Mouse (Mus musculus) erythroblast, embryonic 14.5 days (primary cell): ENCODE results near the gene Bloc1s3. TPM values are rescaled to one million over a fixed set of nuclear protein-coding genes. Genes with fewer than 3 reads are reported as not detected.

Experiments used
- H3K27me3 ChIP-seq: 2 replicates; pipeline ENCODE4 v1.6.1; 2012; ENCODE audit warnings: inconsistent platforms; ENCODE audit not compliant: control insufficient read depth
- H3K36me3 ChIP-seq: 2 replicates; pipeline ENCODE4 v1.6.1; 2012; ENCODE audit warnings: mild to moderate bottlenecking, inconsistent platforms; ENCODE audit not compliant: control insufficient read depth
- H3K4me1 ChIP-seq: 2 replicates; pipeline ENCODE4 v1.6.1; 2012; ENCODE audit warnings: inconsistent platforms; ENCODE audit not compliant: control insufficient read depth
- H3K4me3 ChIP-seq: replicated peaks from 2 replicates; pipeline ENCODE3; 2012; ENCODE audit warnings: moderate library complexity, mild to moderate bottlenecking, inconsistent platforms
- H3K9me3 ChIP-seq: 2 replicates; pipeline ENCODE4 v1.6.1; 2012; ENCODE audit warnings: low read length, inconsistent platforms, mixed read lengths; ENCODE audit not compliant: control insufficient read depth
- GATA1 ChIP-seq: IDR thresholded peaks from 2 replicates; pipeline ENCODE4 v1.6.1; 2012; ENCODE audit warnings: low read length, inconsistent platforms, mixed read lengths
- TAL1 ChIP-seq: IDR thresholded peaks from 3 replicates; pipeline ENCODE4 v1.6.1; 2012; ENCODE audit warnings: low read length, inconsistent platforms, mixed read lengths
- polyA plus RNA-seq: library from polyadenylated mRNA; stranded (reverse); fragments of >175 nt; gene quantifications from 2 replicates; pipeline ENCODE4 v1.2.3, GENCODE M21; 2012

The Bloc1s3 gene
- 0.46 and 0.49 TPM in 2 replicates for polyA plus RNA-seq

DNA sequence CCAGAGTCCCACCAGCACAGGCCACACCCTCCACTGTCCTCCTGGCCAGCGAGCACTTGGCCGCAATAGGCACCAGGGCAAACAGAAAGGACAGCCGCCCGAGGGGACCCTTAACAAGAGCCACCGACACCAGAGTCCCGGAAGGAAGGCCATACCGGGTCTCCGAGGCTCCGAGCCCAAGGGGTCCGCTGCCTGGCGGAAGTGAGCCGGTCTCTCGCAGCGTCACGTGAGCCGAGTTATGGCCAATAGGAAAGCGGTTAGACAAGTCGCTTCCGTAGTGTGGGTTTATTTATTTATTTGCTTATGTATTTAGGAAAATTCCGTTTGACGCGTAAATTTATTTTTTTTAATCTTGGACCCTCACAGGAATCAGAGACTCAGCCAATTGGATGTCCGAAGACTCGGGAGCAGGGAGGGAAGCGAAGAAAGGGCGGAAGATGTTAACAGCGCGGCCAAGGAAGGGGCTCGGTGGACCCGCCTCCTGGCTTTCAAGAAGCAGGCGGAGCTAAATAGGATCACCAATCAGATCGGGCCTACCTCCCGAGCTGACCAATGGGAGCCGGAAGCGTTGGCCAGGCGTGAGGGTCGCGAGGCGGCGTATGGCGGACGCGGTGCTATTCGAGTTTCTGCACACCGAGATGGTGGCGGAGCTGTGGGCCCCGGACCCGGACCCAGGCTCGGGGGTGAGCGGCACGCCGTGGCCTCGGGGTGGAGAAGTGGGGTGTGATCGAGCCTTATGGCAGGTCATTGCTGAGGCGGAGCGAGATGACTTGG is at the start of gene Bloc1s3, which contains the start of gene Trappc6a:
TSS of gene Bloc1s3 (minus strand) at position 218 of the 774 bp plus-strand sequence.
TSS of gene Trappc6a (plus strand) at position 246 of the 774 bp plus-strand sequence.
- Histone ChIP-seq H3K36me3 (peaks cover 3% of the 10 kb centered on the region), H3K4me3 (peak within 1 kb of the TSS; percentile 78), H3K9me3 (no peaks in the 10 kb centered on the region), H3K27me3 (peaks cover 5% of the 10 kb centered on the region), H3K4me1 (peaks cover 48% of the 10 kb centered on the region)
- TF ChIP-seq TAL1 (no peak), GATA1 (no peak)

DNA sequence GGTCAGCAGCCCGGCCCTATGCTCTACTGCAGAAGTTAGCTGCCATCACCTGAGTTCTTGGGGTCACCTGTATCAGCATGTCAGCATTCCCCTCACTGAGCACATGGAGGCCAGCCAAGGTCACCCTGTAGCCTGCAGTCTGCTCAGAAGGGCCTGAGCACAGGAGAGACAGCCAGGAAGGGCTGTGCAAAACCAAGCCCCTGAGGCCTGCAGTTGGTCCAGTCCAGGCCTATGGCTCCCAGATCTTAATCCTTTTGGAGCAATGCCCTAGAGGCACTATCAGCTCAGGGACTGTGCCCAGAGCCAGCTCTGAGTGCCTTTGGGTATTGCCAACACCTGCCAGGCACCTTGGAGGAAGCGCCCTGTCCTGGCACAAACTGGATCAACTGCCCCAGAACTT is 48.9 kb upstream of the Bloc1s3 start:
- TF ChIP-seq TAL1 (no peak), GATA1 (no peak)
- no peaks in the 10 kb centered on the region for H3K27me3 ChIP-seq
- peaks cover 88% of the 10 kb centered on the region for H3K36me3 ChIP-seq
- no peak overlapping the region for H3K4me3 ChIP-seq
- H3K4me1 ChIP-seq = peaks cover 82% of the 10 kb centered on the region
- H3K9me3 ChIP-seq = no peaks in the 10 kb centered on the region

DNA sequence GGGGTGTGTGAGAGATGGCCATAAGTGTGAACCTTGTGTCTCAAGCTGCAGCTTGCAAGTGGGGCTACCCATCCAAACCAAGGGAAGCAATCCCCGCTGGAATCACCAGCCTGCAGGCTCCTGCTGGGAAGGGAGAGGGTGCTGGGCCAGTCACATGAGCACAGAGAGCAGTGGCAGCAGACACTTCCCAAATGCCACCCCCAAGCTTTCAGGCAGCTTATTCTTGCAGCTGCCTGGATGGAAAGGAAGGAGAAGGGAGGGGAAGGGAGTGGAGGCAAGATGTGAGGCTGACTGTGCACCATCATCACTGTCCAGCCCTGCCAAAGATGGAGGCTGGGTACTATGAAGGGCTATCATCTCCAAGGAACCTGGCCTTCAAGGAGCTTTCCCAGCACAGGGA is 46.0 kb upstream of the Bloc1s3 start:
- Histone ChIP-seq H3K4me1 (peaks cover 70% of the 10 kb centered on the region), H3K9me3 (no peaks in the 10 kb centered on the region), H3K4me3 (no peak overlapping the region), H3K27me3 (no peaks in the 10 kb centered on the region), H3K36me3 (peaks cover 99% of the 10 kb centered on the region)
- no peak for TF ChIP-seq GATA1
- no peak for TF ChIP-seq TAL1

DNA sequence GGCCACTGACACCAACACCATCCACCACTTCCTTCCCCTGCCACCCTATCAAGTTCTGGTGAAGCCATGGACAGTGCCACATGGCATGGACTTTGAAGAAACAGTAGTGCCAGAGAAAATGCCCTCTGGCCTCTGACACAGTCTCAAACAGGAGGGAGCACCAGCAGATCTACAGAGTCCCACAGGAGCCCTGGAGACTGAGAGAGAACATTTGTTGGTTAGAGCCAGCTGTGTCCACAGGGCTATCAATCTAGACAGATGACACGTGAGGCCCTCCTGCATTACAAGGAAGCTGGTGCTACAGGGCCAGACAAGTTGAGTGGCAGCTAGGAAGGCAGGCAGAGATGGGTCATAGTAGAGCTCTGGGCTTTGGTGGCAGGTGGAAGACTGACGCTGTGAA is 44.3 kb upstream of the Bloc1s3 start:
- peaks cover 99% of the 10 kb centered on the region for H3K36me3 ChIP-seq
- TF ChIP-seq GATA1 = no peak
- TF ChIP-seq TAL1 = no peak

DNA sequence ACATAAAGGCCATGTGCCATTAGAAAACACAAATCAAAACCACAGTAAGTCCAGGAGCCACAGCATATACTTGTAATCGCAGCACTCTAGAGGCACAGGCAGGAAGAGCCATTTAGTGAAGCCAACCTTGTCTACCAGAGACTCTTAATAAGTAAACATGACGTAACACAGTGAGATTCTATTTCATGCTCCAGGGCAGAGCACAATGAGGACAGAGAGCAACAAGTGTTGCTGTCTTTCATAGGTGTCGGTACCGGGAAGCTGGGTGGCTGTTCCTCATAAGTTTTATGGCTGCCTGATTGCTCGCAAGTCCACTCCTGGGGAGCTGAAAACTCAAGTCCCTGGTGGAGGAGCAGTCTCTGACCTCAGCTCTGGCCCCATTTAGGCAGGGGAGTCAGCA is 43.5 kb upstream of the Bloc1s3 start:
- H3K4me1 ChIP-seq = peaks cover 62% of the 10 kb centered on the region
- no peaks in the 10 kb centered on the region for H3K9me3 ChIP-seq
- TF ChIP-seq GATA1 (no peak), TAL1 (no peak)
- no peak overlapping the region for H3K4me3 ChIP-seq
- peaks cover 99% of the 10 kb centered on the region for H3K36me3 ChIP-seq
- H3K27me3 ChIP-seq = no peaks in the 10 kb centered on the region

More for the DNA sequence above, 44.3 kb upstream of the Bloc1s3 start:
- no peaks in the 10 kb centered on the region for H3K9me3 ChIP-seq
- no peak overlapping the region for H3K4me3 ChIP-seq
- peaks cover 66% of the 10 kb centered on the region for H3K4me1 ChIP-seq
- H3K27me3 ChIP-seq = no peaks in the 10 kb centered on the region

DNA sequence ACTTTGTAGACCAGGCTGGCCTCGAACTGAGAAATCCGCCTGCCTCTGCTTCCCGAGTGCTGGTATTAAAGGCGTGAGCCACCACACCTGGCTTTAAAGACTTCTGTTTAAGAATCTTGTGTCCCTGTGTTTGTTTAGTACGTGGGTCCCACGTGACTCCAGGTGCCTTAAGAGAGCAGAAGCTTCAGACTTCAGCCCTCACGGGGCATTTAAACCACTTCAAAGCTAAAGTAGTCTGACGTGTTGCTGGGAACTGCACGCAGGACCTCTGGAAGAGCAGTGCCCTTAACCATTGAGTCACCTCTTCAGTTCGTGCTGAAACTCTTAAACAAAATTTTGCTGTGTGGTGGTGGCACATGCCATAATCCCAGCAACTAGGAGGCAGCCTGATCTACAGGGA is 41.2 kb upstream of the Bloc1s3 start:
- TF ChIP-seq GATA1 (no peak), TAL1 (no peak)
- H3K36me3 ChIP-seq = peaks cover 95% of the 10 kb centered on the region

DNA sequence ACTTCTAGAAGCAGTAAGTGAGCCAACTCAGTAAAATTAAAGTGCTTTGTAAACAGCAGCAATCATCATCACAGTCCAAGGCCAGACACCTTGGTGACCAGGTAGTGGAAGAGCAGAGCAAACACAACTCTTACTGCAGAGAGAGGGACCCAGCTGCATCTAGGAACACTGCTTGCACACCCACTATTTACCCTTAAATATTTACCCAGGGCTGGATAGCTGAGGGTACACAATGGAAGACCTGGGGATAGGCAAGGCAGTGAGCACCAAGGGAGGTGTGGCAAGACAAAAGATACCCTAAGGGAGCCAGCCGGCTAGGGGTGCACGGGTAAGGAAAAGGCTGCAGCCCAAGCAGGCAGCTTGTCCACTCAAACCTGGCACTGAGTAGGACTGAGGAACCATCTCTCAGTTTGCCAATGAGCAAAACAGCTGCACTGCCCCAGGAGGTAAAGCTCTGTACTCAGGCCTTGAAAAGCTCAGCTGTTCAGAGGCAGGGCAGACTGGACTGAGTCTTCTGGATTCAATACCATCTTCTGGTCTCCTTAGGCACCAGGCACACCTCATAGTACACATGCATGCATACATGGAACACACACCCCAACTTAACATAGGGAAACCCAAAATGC is 39.3 kb upstream of the Bloc1s3 start:
- Histone ChIP-seq H3K9me3 (no peaks in the 10 kb centered on the region), H3K4me3 (no peak overlapping the region), H3K36me3 (peaks cover 94% of the 10 kb centered on the region), H3K4me1 (peaks cover 58% of the 10 kb centered on the region), H3K27me3 (no peaks in the 10 kb centered on the region)
- no peak for TF ChIP-seq TAL1
- TF ChIP-seq GATA1 = no peak

More for the DNA sequence above, 41.2 kb upstream of the Bloc1s3 start:
- no peaks in the 10 kb centered on the region for H3K27me3 ChIP-seq
- H3K4me1 ChIP-seq = peaks cover 60% of the 10 kb centered on the region
- no peak overlapping the region for H3K4me3 ChIP-seq
- H3K9me3 ChIP-seq = no peaks in the 10 kb centered on the region

DNA sequence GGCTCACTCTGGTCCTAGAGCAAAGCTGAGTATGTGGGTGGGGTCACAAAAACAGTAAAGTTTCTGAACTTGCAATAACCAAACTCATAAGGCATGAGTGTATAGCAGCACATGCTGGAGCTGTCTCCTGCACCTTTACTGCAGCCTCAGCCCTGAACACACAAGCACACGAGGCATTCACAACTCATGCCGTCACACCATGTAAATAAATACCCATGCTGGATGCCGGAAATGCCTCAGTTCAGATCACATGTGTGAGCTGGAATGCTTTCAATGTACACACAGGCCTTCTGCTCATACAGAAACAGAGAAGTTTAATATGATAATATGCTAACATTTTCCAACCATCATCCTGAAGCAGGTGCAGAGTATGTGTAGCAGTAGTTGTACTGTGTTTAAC is 37.8 kb upstream of the Bloc1s3 start:
- H3K4me3 ChIP-seq = no peak overlapping the region
- no peaks in the 10 kb centered on the region for H3K27me3 ChIP-seq
- TF ChIP-seq TAL1 (no peak), GATA1 (no peak)
- peaks cover 61% of the 10 kb centered on the region for H3K4me1 ChIP-seq
- no peaks in the 10 kb centered on the region for H3K9me3 ChIP-seq
- H3K36me3 ChIP-seq = peaks cover 94% of the 10 kb centered on the region

DNA sequence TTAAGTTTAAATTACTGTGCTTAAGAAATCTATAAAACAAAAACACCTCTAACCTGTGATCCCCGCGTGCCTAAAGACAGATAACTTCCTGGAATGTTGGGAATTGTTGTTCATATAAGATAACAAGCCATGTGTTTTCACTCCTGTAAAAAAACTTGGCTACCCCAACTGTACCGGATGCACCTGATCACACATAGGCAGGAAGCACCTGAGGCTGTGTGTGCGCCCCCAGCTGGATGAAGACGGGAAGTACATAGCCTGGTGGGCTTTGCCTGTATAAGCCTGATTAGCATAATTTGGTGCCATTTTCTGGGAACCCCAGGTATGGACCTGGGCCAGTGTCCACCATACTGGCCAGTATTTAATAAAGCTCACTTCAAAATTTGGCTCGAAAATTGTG is 35.4 kb upstream of the Bloc1s3 start:
- no peak for TF ChIP-seq TAL1
- no peak for TF ChIP-seq GATA1
- peaks cover 90% of the 10 kb centered on the region for H3K36me3 ChIP-seq

More for the DNA sequence above, 35.4 kb upstream of the Bloc1s3 start:
- Histone ChIP-seq H3K4me1 (peaks cover 58% of the 10 kb centered on the region), H3K27me3 (no peaks in the 10 kb centered on the region), H3K9me3 (no peaks in the 10 kb centered on the region), H3K4me3 (no peak overlapping the region)
